Mouse (Mus musculus) lung, adult 2 months (tissue): ENCODE results near the gene Dnajb12.

Experiments
- CTCF ChIP-seq: fragments of 200-500 bp; IDR thresholded peaks from 2 replicates; pipeline ENCODE4 v1.5.1; 2011; ENCODE audit warnings: mild to moderate bottlenecking, low read length, control low read depth; ENCODE audit not compliant: insufficient read depth
- POLR2A ChIP-seq: fragments of 200-500 bp; IDR thresholded peaks from 2 replicates; pipeline ENCODE4 v1.6.1; 2011; ENCODE audit warnings: low read depth, mild to moderate bottlenecking, control low read depth, low read length, borderline replicate concordance; ENCODE audit errors: extremely low read depth

GRCm38 (mm10) chr10:59916649-59917048 is 37.3 kb downstream of the Dnajb12 start:
- no peak for TF ChIP-seq CTCF
- no peak for TF ChIP-seq POLR2A
